Mouse (Mus musculus) retina, postnatal 1 day (tissue): ENCODE results near the gene Gm20737.
"Not testable (repeated sequence)": the region's sequence is repeated elsewhere in the genome, so short reads cannot be mapped to it uniquely, and the experiment has no call there.

ENCODE experiments used
- DNase-seq: peaks from one replicate; pipeline ENCODE4 v3.0.0-alpha.2; 2012

Gm20737 gene

GRCm38 (mm10) chrY:10535942-10536341 lies at the start of gene Gm20737:
Gm20737 (minus strand) TSS chrY:10536042.
- DNase-seq: not testable (repeated sequence)

GRCm38 (mm10) chrY:10553153-10553552 lies 17.3 kb upstream of the Gm20737 start, which contains the start of gene Gm21775:
Gm21775 (plus strand) TSS chrY:10553453.
- not testable (repeated sequence) for DNase-seq
